Mouse (Mus musculus): Measurements from ENCODE around the gene Tas2r113. TPM values are rescaled to one million over a fixed set of nuclear protein-coding genes. Genes with fewer than 3 reads are reported as not detected.

Gene Tas2r113
- polyA plus RNA-seq (2015; fragmentation: Nextera tagmentation; extraction: Ambion mirVana): not detected in 2 replicates

GRCm38 (mm10) chr6:132892711-132893110 lies at the start of gene Tas2r113:
Gene Tas2r113, plus strand, starts transcription at chr6:132893011.

DNA sequence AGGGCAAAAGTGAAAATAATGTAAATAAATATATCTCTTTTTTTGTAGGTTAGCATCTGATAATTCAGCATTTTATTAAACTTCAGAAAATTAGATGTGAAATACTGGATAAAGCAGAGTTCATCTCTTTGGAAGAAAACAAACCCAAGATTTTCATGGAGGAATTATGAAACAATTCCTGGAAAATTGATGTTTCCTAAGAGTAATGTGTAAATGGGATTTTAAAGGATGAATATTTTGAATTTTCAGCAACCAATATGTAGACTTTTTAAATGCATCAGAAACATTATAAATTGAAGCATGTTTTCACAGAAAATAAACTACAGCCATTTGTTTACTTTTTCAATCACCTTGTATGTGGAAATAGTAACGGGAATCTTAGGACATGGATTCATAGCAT lies 46.0 kb upstream of the Tas2r113 start, which contains the start of gene Tas2r123:
Gene Tas2r123 (plus strand): TSS at position 301 of the 400 bp plus-strand sequence.

GRCm38 (mm10) chr6:132855138-132855537 lies 37.7 kb upstream of the Tas2r113 start, which contains the start of gene Tas2r116:
Gene Tas2r116, plus strand, starts transcription at chr6:132855438.

DNA sequence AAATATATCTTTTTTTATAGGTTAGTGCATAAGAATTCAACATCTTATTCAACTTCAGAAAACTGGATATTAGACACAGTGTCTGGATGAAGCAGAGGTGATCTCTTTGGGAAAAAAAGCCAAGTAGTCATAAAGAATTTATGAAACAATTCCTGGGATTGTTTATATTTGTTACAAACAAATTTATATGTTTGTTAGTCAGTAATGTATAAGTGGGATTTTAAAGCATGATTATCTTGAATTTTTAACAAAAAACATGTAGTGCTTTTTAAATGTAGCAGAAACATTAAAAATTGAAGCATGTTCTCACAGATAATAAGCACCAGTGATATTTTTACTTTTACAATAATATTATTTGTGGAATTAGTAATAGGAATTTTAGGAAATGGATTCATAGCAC lies 25.1 kb upstream of the Tas2r113 start, which contains the start of gene Tas2r110:
Gene Tas2r110 (plus strand): TSS at position 301 of the 400 bp plus-strand sequence.

DNA sequence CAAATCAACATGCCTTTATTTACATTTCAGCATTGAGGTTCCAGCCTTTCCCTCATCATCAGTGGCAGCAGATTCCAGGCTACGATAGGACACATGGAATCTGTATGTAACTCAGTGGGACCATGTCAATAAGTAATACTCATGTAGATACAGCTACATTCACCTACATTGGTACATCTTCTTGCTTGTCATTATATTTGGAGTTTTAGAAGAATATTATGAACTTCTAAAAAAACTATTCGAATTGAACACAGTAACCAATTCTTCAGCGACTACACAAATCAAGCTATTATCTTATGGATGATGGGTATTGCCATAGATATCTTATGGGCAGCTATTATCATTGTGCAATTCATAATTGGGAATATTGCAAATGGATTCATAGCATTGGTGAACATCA lies 16.5 kb downstream of the Tas2r113 start, which contains the start of gene Tas2r125:
Gene Tas2r125 (plus strand): TSS at position 301 of the 400 bp plus-strand sequence.

Other genes starting within 250 kb of the Tas2r113 start
- not detected in 2 replicates for gene A630073D07Rik, start 241.5 kb upstream of the Tas2r113 start, polyA plus RNA-seq (2015; fragmentation: Nextera tagmentation; extraction: Ambion mirVana)
- gene Tas2r120, start 236.1 kb upstream of the Tas2r113 start, polyA plus RNA-seq (2015; fragmentation: Nextera tagmentation; extraction: Ambion mirVana): not detected in 2 replicates
- gene Tas2r121, start 192.0 kb upstream of the Tas2r113 start, polyA plus RNA-seq (2015; fragmentation: Nextera tagmentation; extraction: Ambion mirVana): not detected in 2 replicates
- gene Tas2r122, start 181.1 kb upstream of the Tas2r113 start, polyA plus RNA-seq (2015; fragmentation: Nextera tagmentation; extraction: Ambion mirVana): not detected in 2 replicates
- not detected in 2 replicates for gene Tas2r115, start 155.0 kb upstream of the Tas2r113 start, polyA plus RNA-seq (2015; fragmentation: Nextera tagmentation; extraction: Ambion mirVana)
- not detected in 2 replicates for gene Tas2r124, start 138.3 kb upstream of the Tas2r113 start, polyA plus RNA-seq (2015; fragmentation: Nextera tagmentation; extraction: Ambion mirVana)
- gene Tas2r102, start 130.9 kb upstream of the Tas2r113 start, polyA plus RNA-seq (2015; fragmentation: Nextera tagmentation; extraction: Ambion mirVana): not detected in 2 replicates
- gene Tas2r136, start 114.8 kb upstream of the Tas2r113 start, polyA plus RNA-seq (2015; fragmentation: Nextera tagmentation; extraction: Ambion mirVana): not detected in 2 replicates
- gene Tas2r117, start 90.2 kb upstream of the Tas2r113 start, polyA plus RNA-seq (2015; fragmentation: Nextera tagmentation; extraction: Ambion mirVana): not detected in 2 replicates
- not detected in 2 replicates for gene Tas2r123, start 45.9 kb upstream of the Tas2r113 start, polyA plus RNA-seq (2015; fragmentation: Nextera tagmentation; extraction: Ambion mirVana)
- gene Tas2r116, start 37.6 kb upstream of the Tas2r113 start, polyA plus RNA-seq (2015; fragmentation: Nextera tagmentation; extraction: Ambion mirVana): not detected in 2 replicates
- gene Tas2r110, start 25.0 kb upstream of the Tas2r113 start, polyA plus RNA-seq (2015; fragmentation: Nextera tagmentation; extraction: Ambion mirVana): not detected in 2 replicates
- 0.34 and 0.42 TPM in 2 replicates for gene Tas2r125, start 16.6 kb downstream of the Tas2r113 start, polyA plus RNA-seq (2015; fragmentation: Nextera tagmentation; extraction: Ambion mirVana)
- not detected in 2 replicates for gene Tas2r129, start 58.1 kb downstream of the Tas2r113 start, polyA plus RNA-seq (2015; fragmentation: Nextera tagmentation; extraction: Ambion mirVana)
- not detected in 2 replicates for gene Tas2r131, start 64.9 kb downstream of the Tas2r113 start, polyA plus RNA-seq (2015; fragmentation: Nextera tagmentation; extraction: Ambion mirVana)
- not detected in 2 replicates for gene Tas2r109, start 88.0 kb downstream of the Tas2r113 start, polyA plus RNA-seq (2015; fragmentation: Nextera tagmentation; extraction: Ambion mirVana)
- gene Tas2r103, start 144.1 kb downstream of the Tas2r113 start, polyA plus RNA-seq (2015; fragmentation: Nextera tagmentation; extraction: Ambion mirVana): not detected in 2 replicates
- gene Tas2r140, start 162.8 kb downstream of the Tas2r113 start, polyA plus RNA-seq (2015; fragmentation: Nextera tagmentation; extraction: Ambion mirVana): not detected in 2 replicates
- 126 and 135 TPM in 2 replicates for gene Smim10l1, start 211.9 kb downstream of the Tas2r113 start, polyA plus RNA-seq (2015; fragmentation: Nextera tagmentation; extraction: Ambion mirVana)